Mouse (Mus musculus) heart, embryonic 14.5 days (tissue): ENCODE results near the gene Wfdc3. TPM values are rescaled to one million over a fixed set of nuclear protein-coding genes. Genes with fewer than 3 reads are reported as not detected.

ENCODE experiments used
- ATAC-seq: fragments of 200-750 bp; cut with Nextera tagmentation; 2 replicates; pipeline ENCODE4 v1.8.0; 2017; ENCODE audit warnings: low read depth, moderate TSS enrichment; ENCODE audit not compliant: insufficient number of reproducible peaks, insufficient read depth, low FRiP score
- H3K27ac ChIP-seq, 2 experiments: fragments of 200-500 bp in 1 of 2; fragments of 300-500 bp in 1 of 2; sonication (generic) in 1 of 2; replicated peaks in 1 of 2; 2 replicates each; pipeline ENCODE4 v1.5.1; 2012 to 2014; ENCODE audit warnings: low read depth in 2 of 2, low read length in 2 of 2, control low read depth in 1 of 2, mild to moderate bottlenecking in 1 of 2, mixed read lengths in 1 of 2; ENCODE audit not compliant: control insufficient read depth in 1 of 2, insufficient read depth in 1 of 2
- H3K27me3 ChIP-seq: fragments of 300-500 bp; sonication (generic); 2 replicates; pipeline ENCODE4 v1.6.1; 2014; ENCODE audit warnings: mild to moderate bottlenecking, low read length, control low read depth; ENCODE audit not compliant: control insufficient read depth, insufficient read depth
- H3K36me3 ChIP-seq: fragments of 300-500 bp; sonication (generic); 2 replicates; pipeline ENCODE4 v1.6.1; 2014; ENCODE audit warnings: mild to moderate bottlenecking, control low read depth, low read length, mixed read lengths; ENCODE audit not compliant: control insufficient read depth, insufficient read depth
- H3K4me1 ChIP-seq, 2 experiments: fragments of 200-500 bp in 1 of 2; fragments of 300-500 bp in 1 of 2; sonication (generic) in 1 of 2; 2 replicates each; pipeline ENCODE4 v1.6.1; 2012 to 2014; ENCODE audit warnings: low read length in 2 of 2, control low read depth in 1 of 2, mixed read lengths in 1 of 2; ENCODE audit not compliant: control insufficient read depth in 2 of 2, insufficient read depth in 2 of 2
- H3K4me2 ChIP-seq: fragments of 300-500 bp; sonication (generic); 2 replicates; pipeline ENCODE4 v1.6.1; 2014; ENCODE audit warnings: mild to moderate bottlenecking, low read length
- H3K4me3 ChIP-seq, 2 experiments: fragments of 200-500 bp in 1 of 2; fragments of 300-500 bp in 1 of 2; sonication (generic) in 1 of 2; 2 replicates each; pipeline ENCODE4 v1.5.1; 2012 to 2014; ENCODE audit warnings: low read length in 2 of 2, mild to moderate bottlenecking in 2 of 2, control low read depth in 1 of 2, low read depth in 1 of 2, moderate library complexity in 1 of 2; ENCODE audit not compliant: control insufficient read depth in 1 of 2, insufficient read depth in 1 of 2
- H3K9ac ChIP-seq: fragments of 300-500 bp; sonication (generic); 2 replicates; pipeline ENCODE4 v1.6.1; 2014; ENCODE audit warnings: mild to moderate bottlenecking, low read length
- H3K9me3 ChIP-seq: fragments of 300-500 bp; sonication (generic); 2 replicates; pipeline ENCODE4 v1.6.1; 2016; ENCODE audit warnings: low read length, control low read depth; ENCODE audit not compliant: control insufficient read depth
- WGBS: fragments of 180-500 bp; shearing (Covaris S2); extraction: QIAGEN DNeasy Blood & Tissue Kit; methylation state at CpG from one replicate; pipeline ENCODE4 v1.1.7; 2014; 5-methylcytosine and 5-hydroxymethylcytosine counted together
- polyA plus RNA-seq: library from polyadenylated mRNA; unstranded; fragments of >200 nt; fragmentation: Nextera tagmentation; extraction: Ambion mirVana; gene quantifications from 2 replicates; pipeline ENCODE4 v1.2.1, GENCODE M21; 2014

Wfdc3 gene
- polyA plus RNA-seq, 1 experiment from 2014 or later: 0.51 TPM

GRCm38 (mm10) chr2:164754105-164754504, 8.4 kb upstream of the Wfdc3 start:
- peaks cover 97% of the 10 kb centered on the region for H3K36me3 ChIP-seq
- WGBS: 71% methylated on average over 11 of the region's 11 CpGs
- peak overlapping the region; percentile 87 to 95 for H3K27ac ChIP-seq

GRCm38 (mm10) chr2:164752454-164752853, 6.7 kb upstream of the Wfdc3 start:
- no peak for ATAC-seq
- Histone ChIP-seq H3K4me2 (no peak overlapping the region), H3K27me3 (no peaks in the 10 kb centered on the region), H3K9ac (no peak overlapping the region), H3K4me1 (peaks cover 9 to 23% of the 10 kb centered on the region in 2 experiments), H3K9me3 (no peaks in the 10 kb centered on the region), H3K4me3 (no peak overlapping the region), H3K27ac (no peak overlapping the region), H3K36me3 (peaks cover 97% of the 10 kb centered on the region)
- 95% methylated on average over 2 of the region's 2 CpGs for WGBS

More at GRCm38 (mm10) chr2:164754105-164754504, 8.4 kb upstream of the Wfdc3 start:
- no peak for ATAC-seq
- Histone ChIP-seq H3K4me1 (peaks cover 9 to 23% of the 10 kb centered on the region in 2 experiments), H3K4me2 (no peak overlapping the region), H3K4me3 (no peak overlapping the region), H3K9ac (peak overlapping the region; percentile 2; the same call in 1 of the 2 replicates), H3K9me3 (no peaks in the 10 kb centered on the region), H3K27me3 (no peaks in the 10 kb centered on the region)

GRCm38 (mm10) chr2:164748991-164749390, 3.3 kb upstream of the Wfdc3 start:
- Histone ChIP-seq H3K9me3 (no peaks in the 10 kb centered on the region), H3K9ac (no peak overlapping the region), H3K27me3 (no peaks in the 10 kb centered on the region), H3K36me3 (peaks cover 66% of the 10 kb centered on the region), H3K27ac (no peak overlapping the region), H3K4me2 (no peak overlapping the region), H3K4me3 (no peak overlapping the region), H3K4me1 (peaks cover 6 to 16% of the 10 kb centered on the region in 2 experiments)
- ATAC-seq: no peak
- 89% methylated on average over 6 of the region's 6 CpGs for WGBS

GRCm38 (mm10) chr2:164748191-164748590, 2.5 kb upstream of the Wfdc3 start:
- no peaks in the 10 kb centered on the region for H3K9me3 ChIP-seq
- no peaks in the 10 kb centered on the region for H3K27me3 ChIP-seq
- H3K4me3 ChIP-seq: no peak overlapping the region
- ATAC-seq: no peak
- WGBS: 82% methylated on average over 4 of the region's 4 CpGs
- H3K27ac ChIP-seq: no peak overlapping the region
- no peak overlapping the region for H3K4me2 ChIP-seq
- H3K4me1 ChIP-seq: peaks cover 4 to 15% of the 10 kb centered on the region in 2 experiments
- H3K9ac ChIP-seq: no peak overlapping the region
- H3K36me3 ChIP-seq: peaks cover 58% of the 10 kb centered on the region

GRCm38 (mm10) chr2:164746693-164747092, 962 bp upstream of the Wfdc3 start:
- ATAC-seq: no peak
- Histone ChIP-seq H3K9me3 (no peaks in the 10 kb centered on the region), H3K36me3 (peaks cover 43% of the 10 kb centered on the region), H3K27me3 (no peaks in the 10 kb centered on the region), H3K4me2 (peak overlapping the region; percentile 95), H3K9ac (peak overlapping the region; percentile 97), H3K27ac (peak overlapping the region in 1 of 2 experiments; percentile 75; a peak in 1 of 4 replicates), H3K4me3 (peak overlapping the region; percentile 89 to 95), H3K4me1 (peaks cover 4 to 15% of the 10 kb centered on the region in 2 experiments)
- 34% methylated on average over 8 of the region's 8 CpGs for WGBS

- ATAC-seq: no peak
- no peaks in the 10 kb centered on the region for H3K27me3 ChIP-seq
- H3K27ac ChIP-seq: no peak overlapping the region
- WGBS: 60% methylated on average over 13 of the region's 13 CpGs
- peak overlapping the region; percentile 89 to 95; a peak in 3 of 4 replicates for H3K4me3 ChIP-seq
- peak overlapping the region; percentile 97 for H3K9ac ChIP-seq
- no peaks in the 10 kb centered on the region for H3K9me3 ChIP-seq
- H3K4me2 ChIP-seq: peak overlapping the region; percentile 95
- peaks cover 4 to 15% of the 10 kb centered on the region in 2 experiments for H3K4me1 ChIP-seq
- H3K36me3 ChIP-seq: peaks cover 28% of the 10 kb centered on the region
Observed at GRCm38 (mm10) chr2:164744987-164745386, 744 bp downstream of the Wfdc3 start.

- no peak for ATAC-seq
- no peak overlapping the region for H3K4me3 ChIP-seq
- H3K4me2 ChIP-seq: no peak overlapping the region
- no peaks in the 10 kb centered on the region for H3K27me3 ChIP-seq
- no peaks in the 10 kb centered on the region for H3K36me3 ChIP-seq
- no peak overlapping the region for H3K27ac ChIP-seq
- H3K9ac ChIP-seq: no peak overlapping the region
- WGBS: 53% methylated on average over 7 of the region's 7 CpGs
- peaks cover 0 to 1% of the 10 kb centered on the region in 2 experiments; a peak in 1 of 4 replicates for H3K4me1 ChIP-seq
- H3K9me3 ChIP-seq: no peaks in the 10 kb centered on the region
Observed at GRCm38 (mm10) chr2:164739876-164740275, 5.9 kb downstream of the Wfdc3 start.
